Mouse (Mus musculus): ENCODE results near the gene Asxl1.

- TF ChIP-seq POLR2A (IDR thresholded peaks at IDR 0.05; ENCODE audit: borderline replicate concordance, extremely low read depth, low read depth, low read length) (no peak), CTCF (IDR thresholded peaks at IDR 0.05; ENCODE audit: insufficient read depth, low read length) (no peak)
These were observed 13.4 kb upstream of the Asxl1 start for GRCm38 (mm10) chr2:153332271-153332670.
